Mouse (Mus musculus) frontal cortex, adult (tissue): ENCODE data around the gene Rbbp8nl.
A peak's percentile ranks its signal among the peaks of the same experiment; 100 is the strongest.
"Not testable (repeated sequence)": the region's sequence is repeated elsewhere in the genome, so short reads cannot be mapped to it uniquely, and the experiment has no call there.

Source experiments
- ATAC-seq: cut with Nextera tagmentation; 2 replicates; pipeline ENCODE4 v1.9.2; 2017; ENCODE audit warnings: mild to moderate bottlenecking, moderate library complexity, mixed read lengths; ENCODE audit not compliant: low TSS enrichment

The Rbbp8nl gene

DNA sequence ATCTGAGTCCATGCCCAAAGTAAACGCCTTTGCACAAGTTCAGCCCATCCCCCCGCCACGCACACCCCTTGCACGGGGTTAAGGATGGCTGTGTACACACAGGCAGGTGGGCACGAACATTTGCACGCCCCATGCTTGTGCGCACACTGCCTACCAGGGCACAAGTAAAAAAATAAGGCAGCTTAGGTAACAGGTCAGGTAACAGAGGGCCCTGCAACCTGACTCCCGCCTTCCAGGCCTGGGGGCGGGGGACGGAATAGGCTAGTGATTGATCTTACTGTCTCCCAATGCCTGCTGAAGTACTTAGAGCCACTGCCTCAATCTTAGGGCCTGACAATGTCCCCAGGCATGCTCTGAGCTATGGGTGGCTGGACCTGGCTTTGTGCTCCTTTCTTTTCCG lies 713 bp downstream of the Rbbp8nl start:
- ATAC-seq: no peak

DNA sequence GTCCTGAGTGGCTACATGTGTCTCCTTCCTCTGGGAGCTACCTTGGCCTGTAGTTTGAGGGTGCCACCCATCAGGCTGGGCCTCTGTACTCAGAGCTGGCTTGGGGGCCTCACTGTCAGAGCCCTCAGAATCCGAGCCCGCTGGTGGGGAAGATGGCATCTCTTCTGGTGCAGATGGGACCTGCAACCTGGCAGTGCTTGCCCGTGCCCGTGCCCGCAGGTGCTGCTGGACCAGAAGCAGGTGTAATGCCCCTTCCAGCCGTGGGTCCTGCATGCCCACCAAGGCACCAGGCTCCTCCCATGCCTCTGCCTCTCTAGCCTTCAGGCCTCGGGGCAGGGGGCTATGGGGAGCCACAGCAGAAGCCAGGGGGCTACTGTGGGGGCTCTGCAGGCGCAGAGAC lies 10.4 kb downstream of the Rbbp8nl start:
- no peak for ATAC-seq

- no peak for ATAC-seq
Observed at GRCm38 (mm10) chr2:180277773-180278320, 11.8 kb downstream of the Rbbp8nl start.

GRCm38 (mm10) chr2:180276851-180277259 lies 12.8 kb downstream of the Rbbp8nl start:
- ATAC-seq: no peak

DNA sequence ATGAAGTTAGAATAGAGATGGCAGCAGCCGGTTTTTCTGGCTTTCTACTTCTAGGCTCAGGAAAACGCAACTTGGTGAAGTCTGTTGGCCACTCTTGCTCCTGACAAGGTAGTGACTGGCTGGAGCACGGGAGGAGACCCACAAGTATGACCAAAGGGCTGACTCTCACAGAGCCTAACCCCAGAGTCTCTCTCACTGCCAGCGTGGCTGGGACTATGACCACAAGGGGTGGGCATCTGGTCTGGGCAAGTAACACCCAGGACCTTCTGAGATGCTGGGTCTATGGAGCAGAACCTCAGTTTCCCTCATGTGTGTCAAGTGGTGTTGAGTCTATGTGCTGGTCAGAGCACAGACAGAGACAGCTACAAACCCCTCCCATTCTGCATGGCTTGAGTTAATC lies 13.3 kb downstream of the Rbbp8nl start:
- no peak for ATAC-seq

DNA sequence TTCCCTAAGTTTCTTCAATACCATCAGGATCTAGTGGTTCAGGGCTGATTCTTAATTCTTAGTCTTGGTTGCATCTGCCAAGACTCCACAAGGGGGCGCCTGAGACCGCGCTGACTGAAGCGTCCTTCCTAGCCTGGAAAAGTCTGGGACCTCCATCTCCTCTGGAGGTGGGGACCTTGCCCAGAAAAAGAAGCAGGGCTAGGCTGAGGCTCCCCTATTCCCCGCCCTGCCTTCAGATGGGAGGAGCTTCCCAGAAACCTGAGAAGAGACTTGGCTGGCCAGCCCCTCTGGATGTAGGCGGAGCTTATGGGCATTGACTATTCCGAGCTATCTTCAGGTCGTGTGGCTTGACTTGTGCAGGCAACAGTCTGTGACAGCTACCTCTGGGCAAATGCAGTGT lies 13.8 kb downstream of the Rbbp8nl start:
- ATAC-seq: peak; percentile 14

DNA sequence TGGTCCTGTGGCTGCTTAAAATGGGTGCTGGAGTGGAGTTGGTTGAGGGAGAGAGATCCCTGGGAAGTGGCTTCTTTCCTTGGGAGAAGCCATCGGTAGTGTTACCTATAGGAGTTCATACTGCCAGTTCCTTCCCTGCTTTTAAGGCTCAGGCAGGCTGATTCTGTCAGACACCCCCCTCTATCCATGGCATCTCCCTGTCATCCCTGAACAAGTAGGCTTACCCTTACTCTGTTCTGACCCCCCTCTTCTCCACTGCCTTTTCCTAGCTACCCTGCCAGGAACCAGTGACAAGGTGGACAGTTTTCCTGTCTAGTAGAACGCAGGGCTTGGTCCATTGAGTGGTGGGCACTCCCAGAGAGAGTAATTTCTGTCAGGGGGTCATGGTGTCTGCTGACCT lies 15.2 kb downstream of the Rbbp8nl start:
- ATAC-seq: no peak

DNA sequence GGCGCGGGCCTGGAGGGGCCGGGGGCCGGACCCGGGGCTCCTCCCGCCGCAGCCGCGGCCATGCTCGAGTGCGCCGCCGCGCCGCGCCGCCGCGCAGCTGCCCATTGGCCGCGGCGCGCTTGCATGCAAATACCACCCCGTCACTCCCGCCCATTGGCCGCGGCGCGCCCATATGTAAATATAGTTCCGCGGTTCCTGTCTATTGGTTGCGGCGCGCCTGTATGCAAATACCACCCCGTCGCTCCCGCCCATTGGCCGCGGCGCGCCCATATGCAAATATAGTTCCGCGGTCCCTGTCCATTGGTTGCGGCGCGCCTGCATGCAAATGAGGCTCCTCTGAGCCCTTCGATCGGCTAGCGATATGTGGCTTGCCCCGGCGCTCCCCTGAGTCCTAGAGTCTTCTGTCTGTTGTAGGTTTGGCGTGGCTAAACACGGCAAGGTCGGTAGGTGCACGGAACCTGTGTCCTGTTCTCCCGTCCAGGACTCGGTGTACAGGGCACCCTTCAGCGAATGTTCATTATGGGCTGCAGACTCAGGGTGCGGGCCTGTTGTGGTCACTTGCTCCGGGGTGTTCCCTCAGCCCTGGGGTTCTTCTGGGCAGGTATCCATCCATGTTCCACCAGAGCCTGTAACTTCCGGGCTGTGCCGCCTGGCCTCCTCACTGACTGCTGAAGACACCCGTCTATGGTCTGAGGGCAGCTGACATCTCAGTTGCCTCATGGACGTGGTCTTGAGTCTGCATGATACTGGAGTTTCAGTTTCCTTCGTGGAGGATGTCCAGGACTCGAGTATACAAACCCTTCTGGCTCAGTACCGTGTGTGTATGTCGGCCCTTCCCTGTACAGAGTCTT lies 16.1 kb downstream of the Rbbp8nl start, which contains the start of gene Cables2:
Gene Cables2 (minus strand): TSS at position 103 of the 851 bp plus-strand sequence.
- ATAC-seq: peak; percentile 93

- peak; percentile 18; the same call in 1 of the 2 replicates for ATAC-seq
Observed at GRCm38 (mm10) chr2:180272884-180273321, 16.8 kb downstream of the Rbbp8nl start.

GRCm38 (mm10) chr2:180271804-180272395 lies 17.8 kb downstream of the Rbbp8nl start:
- no peak for ATAC-seq

- no peak for ATAC-seq
Observed at GRCm38 (mm10) chr2:180270537-180271255, 19.0 kb downstream of the Rbbp8nl start.

DNA sequence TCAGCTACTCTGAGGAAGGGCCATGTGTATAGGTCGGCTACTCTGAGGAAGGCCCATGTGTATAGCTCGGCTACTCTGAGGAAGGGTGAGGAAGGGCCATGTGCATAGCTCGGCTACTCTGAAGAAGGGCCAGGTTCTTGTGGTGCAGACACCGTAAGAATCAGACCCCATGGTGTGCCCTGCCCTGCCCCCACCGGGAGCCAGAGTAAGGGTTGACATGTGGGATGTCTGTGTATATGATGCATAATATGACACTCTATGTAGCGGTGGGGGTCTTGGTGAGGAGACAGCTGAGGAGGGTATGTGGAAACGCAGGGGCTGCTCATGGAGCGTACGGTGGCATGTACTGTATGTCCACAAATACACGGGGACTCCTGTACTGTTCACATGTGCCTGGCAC lies 20.4 kb downstream of the Rbbp8nl start:
- no peak for ATAC-seq

- ATAC-seq: no peak
Observed at GRCm38 (mm10) chr2:180267955-180268354, 21.7 kb downstream of the Rbbp8nl start.

DNA sequence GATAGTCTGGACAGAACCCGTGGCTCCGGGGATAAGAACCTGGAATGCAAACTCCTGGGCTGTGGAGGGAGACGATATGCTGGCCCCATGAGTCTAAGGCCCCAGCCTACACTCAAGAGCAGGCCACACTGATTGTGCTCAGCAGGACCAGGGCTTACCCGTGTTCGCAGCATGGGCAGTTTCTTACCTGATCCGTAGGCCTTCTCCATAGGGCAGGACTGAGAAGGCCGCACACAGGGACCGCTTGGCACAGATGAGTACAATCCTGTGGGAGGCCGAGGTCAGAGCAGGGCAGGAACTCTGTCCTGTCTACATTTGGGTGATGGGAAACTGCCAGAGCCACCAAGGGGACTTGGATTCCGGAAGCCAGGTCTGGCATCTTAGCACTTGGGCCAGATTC lies 26.8 kb downstream of the Rbbp8nl start:
- no peak for ATAC-seq

- ATAC-seq: no peak
Observed at GRCm38 (mm10) chr2:180262441-180262840, 27.2 kb downstream of the Rbbp8nl start.

DNA sequence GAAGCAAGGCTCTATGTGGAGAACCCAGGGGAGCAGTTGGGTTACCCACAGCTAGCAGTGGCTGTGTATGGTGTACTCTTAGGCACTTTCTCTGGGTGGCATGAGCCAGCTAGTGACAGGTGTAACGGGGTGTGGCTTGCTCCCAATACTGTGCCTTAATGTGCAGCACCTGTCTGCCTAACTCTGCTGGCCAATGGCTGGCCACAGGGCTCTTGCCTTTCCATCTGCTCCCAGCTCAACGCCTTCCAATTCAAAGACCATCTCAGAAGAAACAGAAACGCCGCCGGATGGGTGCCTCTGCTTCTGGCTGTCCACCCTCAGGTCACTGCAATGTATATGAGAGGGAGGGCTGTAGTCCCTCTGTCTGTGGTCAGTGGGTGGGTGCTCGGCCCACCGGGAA lies 27.8 kb downstream of the Rbbp8nl start:
- no peak for ATAC-seq

DNA sequence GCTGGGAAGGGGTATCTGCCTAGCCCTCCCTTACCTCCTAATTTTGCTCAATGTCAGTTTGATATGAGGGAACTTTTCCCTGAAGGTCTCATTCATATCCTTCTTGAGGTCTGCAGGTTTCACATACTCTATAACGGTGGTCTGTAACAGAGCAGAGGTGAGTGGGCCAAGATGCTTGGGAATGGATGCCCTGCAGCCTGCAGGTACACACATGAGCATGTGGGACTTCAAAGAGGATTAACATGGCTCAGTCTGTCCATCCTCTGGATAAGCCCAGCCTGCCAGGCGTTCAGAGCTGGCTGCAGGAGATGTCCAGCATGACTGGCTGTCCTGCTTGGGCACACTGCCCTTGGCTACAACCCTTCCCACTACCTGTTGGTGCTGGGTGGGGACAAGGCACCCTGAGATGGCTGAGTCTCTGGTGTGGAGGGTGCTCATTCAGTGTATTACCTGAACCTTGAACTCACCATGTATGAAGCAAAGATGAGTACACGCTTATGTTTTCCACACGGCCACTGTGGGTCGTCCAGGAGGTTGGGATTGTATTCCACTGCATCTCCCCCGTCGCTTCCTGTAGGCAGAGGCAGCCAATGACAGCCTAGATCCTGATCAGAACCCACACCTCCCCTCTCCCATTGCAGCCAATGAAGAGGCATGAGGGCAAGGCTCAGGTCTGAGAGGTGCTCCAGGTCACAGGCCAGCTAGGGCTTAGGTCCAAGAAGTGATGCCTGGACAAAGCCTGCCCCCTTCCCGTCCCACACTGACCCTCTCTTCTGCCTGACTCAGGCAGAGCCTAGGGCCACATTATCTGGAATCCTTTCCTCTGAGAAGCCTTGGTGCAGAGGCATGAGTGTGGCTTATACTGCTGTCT lies 28.8 kb downstream of the Rbbp8nl start:
- no peak for ATAC-seq

DNA sequence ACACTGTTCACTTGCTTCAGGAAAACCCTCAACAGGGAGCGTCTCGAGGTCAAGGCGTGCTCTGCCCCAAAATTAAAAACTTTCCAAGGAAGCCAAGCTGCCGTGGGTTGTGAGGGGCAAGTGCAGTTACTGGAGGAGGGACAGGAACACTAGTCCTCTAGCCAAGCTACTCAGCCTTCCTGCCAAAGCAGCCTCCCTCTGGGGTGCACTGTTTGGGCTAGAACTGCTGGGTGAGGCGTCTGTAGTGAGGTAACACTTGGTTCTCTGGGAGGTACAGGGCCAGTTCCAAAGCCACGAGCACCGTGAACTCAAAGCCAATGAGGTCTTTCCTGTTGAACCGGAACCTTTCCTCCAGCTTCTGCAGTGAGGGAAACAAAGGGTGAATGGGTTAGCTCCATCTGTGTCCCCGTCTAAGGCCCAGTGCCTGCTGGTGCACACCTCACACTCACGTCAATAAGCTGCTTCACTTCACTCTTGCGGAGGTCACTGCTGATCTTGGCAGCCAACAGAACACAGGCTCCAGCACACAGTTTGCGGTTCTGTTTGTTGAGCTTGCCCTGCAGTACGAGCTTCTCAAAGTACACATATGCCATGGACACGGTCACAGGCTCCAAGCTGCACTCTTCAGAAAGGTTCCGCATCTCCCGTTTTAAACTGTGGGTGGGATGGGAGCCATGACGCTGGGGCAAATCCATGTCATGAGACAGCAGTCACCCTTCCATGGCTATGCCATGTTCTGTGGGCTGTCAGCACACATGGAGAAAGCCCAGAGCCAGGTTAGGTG lies 29.7 kb downstream of the Rbbp8nl start:
- ATAC-seq: not testable (repeated sequence)

GRCm38 (mm10) chr2:180258951-180259484 lies 30.7 kb downstream of the Rbbp8nl start:
- ATAC-seq: not testable (repeated sequence)
